24 mouse cellular contexts compared by ENCODE assay signal in the genomic region with DNA sequence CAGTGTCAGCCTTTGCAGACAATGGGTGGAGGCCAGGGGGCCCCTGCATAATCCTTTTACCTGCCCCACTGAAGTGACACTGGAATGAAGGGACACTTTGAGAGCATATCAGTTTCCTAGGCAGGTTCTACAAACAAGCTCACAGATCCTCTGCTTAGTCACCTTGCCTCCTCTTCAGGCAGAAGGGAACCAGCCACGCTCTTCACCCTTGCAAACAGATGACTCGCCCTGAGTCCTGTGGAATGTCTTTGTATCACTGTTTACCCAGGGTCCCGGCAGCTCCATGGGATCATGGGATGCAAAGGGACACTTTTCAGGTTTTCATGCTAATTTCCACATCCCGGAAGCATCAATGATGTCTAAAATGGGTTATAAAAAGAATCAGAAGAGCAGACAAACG.
A peak's percentile ranks its signal among the peaks of the same experiment; 100 is the strongest.
DNase-seq lines count a peak whose midpoint lies in the region; ATAC-seq and TF ChIP-seq lines count a peak whose summit lies in the region.
"Had no signal": no experiment of that assay in that cellular context is flagged by ENCODE, and none has a peak within 500 bp of the region (broad histone marks: within the 10 kb centered on the region; RNA-seq: fewer than 3 reads in every experiment).

No protein-coding gene starts in this region.

- no peaks in the 10 kb centered on the region for H3K4me1 ChIP-seq in embryonic facial prominence, embryonic 11.5 days (ENCODE audit: control insufficient read depth, insufficient read depth, low read length)
- peaks cover 18% of the 10 kb centered on the region for H3K4me1 ChIP-seq in embryonic facial prominence, embryonic 10.5 days
- H3K4me1 ChIP-seq in lung, embryonic 14.5 days (ENCODE audit: insufficient read depth): no peaks in the 10 kb centered on the region
- H3K4me1 ChIP-seq in lung, adult 2 months (ENCODE audit: control insufficient read depth, insufficient read depth, low read length): no peaks in the 10 kb centered on the region; the same call in none of the 2 replicates
- H3K4me1 ChIP-seq: forebrain, embryonic 13.5 days had no signal

- H3K9me3 ChIP-seq in embryonic facial prominence, embryonic 11.5 days (replicated peaks; ENCODE audit: control insufficient read depth, low read length): no peaks in the 10 kb centered on the region
- H3K9me3 ChIP-seq in embryonic facial prominence, embryonic 10.5 days: no peaks in the 10 kb centered on the region
- H3K9me3 ChIP-seq in lung, embryonic 14.5 days (ENCODE audit: low read depth, low read length): no peaks in the 10 kb centered on the region
- H3K9me3 ChIP-seq: embryonic facial prominence, embryonic 13.5 days; forebrain, embryonic 13.5 days; forebrain, embryonic 15.5 days had no signal

- no peak overlapping the region for H3K4me3 ChIP-seq in embryonic facial prominence, embryonic 11.5 days (ENCODE audit: low read depth, low read length)
- no peak overlapping the region for H3K4me3 ChIP-seq in embryonic facial prominence, embryonic 10.5 days
- no peak overlapping the region for H3K4me3 ChIP-seq in lung, embryonic 14.5 days (ENCODE audit: low read depth, low read length)
- no peak overlapping the region for H3K4me3 ChIP-seq in lung, adult 2 months (replicated peaks; ENCODE audit: extremely low read depth, low read depth, low read length)
- H3K4me3 ChIP-seq: embryonic facial prominence, embryonic 13.5 days; forebrain, embryonic 13.5 days; forebrain, embryonic 15.5 days had no signal

- WGBS in embryonic facial prominence, embryonic 11.5 days: 63% methylated on average over 5 of the region's 5 CpGs
- 60% methylated on average over 5 of the region's 5 CpGs for WGBS in embryonic facial prominence, embryonic 10.5 days
- 42% methylated on average over 5 of the region's 5 CpGs for WGBS in lung, embryonic 14.5 days
- 54% methylated on average over 5 of the region's 5 CpGs for WGBS in lung, adult 2 months

- DNase-seq in embryonic facial prominence, embryonic 11.5 days (ENCODE audit: low spot score): no peak
- DNase-seq in embryonic facial prominence, embryonic 10.5 days (ENCODE audit: low spot score): no peak
- DNase-seq in lung, embryonic 14.5 days: no peak
- DNase-seq in lung, adult 2 months: no peak
- peak; percentile 7 for DNase-seq in ZHBTc4 (ENCODE audit: low read depth, low spot score)
- no peak for DNase-seq in gastrocnemius, adult 8-10 months (ENCODE audit: low spot score in 2 of 2)
- DNase-seq: adrenal gland, adult 8-10 months; adrenal gland, postnatal 14 days; adrenal gland, postnatal 36 days; B cell, adult 2 months; cerebellum, adult 11 months; cerebellum, adult 18-20 months; cerebellum, adult 8-10 months; cerebellum, adult 9-11 months; cerebellum, postnatal 14 days; cerebellum, postnatal 36 days; embryo, embryonic 11 days; forebrain, postnatal 0 days had no signal

- H3K9ac ChIP-seq in embryonic facial prominence, embryonic 11.5 days (replicated peaks; ENCODE audit: low read length): no peak overlapping the region
- no peak overlapping the region for H3K9ac ChIP-seq in lung, embryonic 14.5 days
- H3K9ac ChIP-seq: embryonic facial prominence, embryonic 13.5 days; forebrain, embryonic 13.5 days; forebrain, embryonic 15.5 days; forebrain, postnatal 0 days had no signal

- no peak overlapping the region for H3K27ac ChIP-seq in embryonic facial prominence, embryonic 11.5 days (replicated peaks; ENCODE audit: low read depth, low read length)
- H3K27ac ChIP-seq in embryonic facial prominence, embryonic 10.5 days (replicated peaks): no peak overlapping the region
- H3K27ac ChIP-seq in lung, embryonic 14.5 days (ENCODE audit: low read depth): no peak overlapping the region
- H3K27ac ChIP-seq: embryonic facial prominence, embryonic 13.5 days; forebrain, embryonic 13.5 days; forebrain, embryonic 15.5 days had no signal

- no peaks in the 10 kb centered on the region for H3K27me3 ChIP-seq in embryonic facial prominence, embryonic 11.5 days (ENCODE audit: control insufficient read depth, insufficient read depth, low read length)
- H3K27me3 ChIP-seq in embryonic facial prominence, embryonic 10.5 days (replicated peaks; ENCODE audit: low read depth, poor library complexity, severe bottlenecking): no peaks in the 10 kb centered on the region
- no peaks in the 10 kb centered on the region for H3K27me3 ChIP-seq in lung, embryonic 14.5 days (ENCODE audit: insufficient read depth, low read length)
- H3K27me3 ChIP-seq: CH12.LX; embryonic facial prominence, embryonic 13.5 days; forebrain, embryonic 13.5 days; forebrain, embryonic 15.5 days had no signal

- no peak overlapping the region for H3K4me2 ChIP-seq in embryonic facial prominence, embryonic 11.5 days (ENCODE audit: low read depth, low read length)
- H3K4me2 ChIP-seq in lung, embryonic 14.5 days: no peak overlapping the region
- H3K4me2 ChIP-seq: embryonic facial prominence, embryonic 13.5 days; forebrain, embryonic 13.5 days; forebrain, embryonic 15.5 days had no signal

- TF ChIP-seq POLR2A in lung, adult 2 months (IDR thresholded peaks at IDR 0.05; ENCODE audit: borderline replicate concordance, extremely low read depth, low read depth, low read length): no peak

- TF ChIP-seq CTCF in lung, embryonic 14.5 days (IDR thresholded peaks at IDR 0.05; ENCODE audit: low read depth): no peak
- no peak for TF ChIP-seq CTCF in lung, adult 2 months (IDR thresholded peaks at IDR 0.05; ENCODE audit: insufficient read depth, low read length)

- no peaks in the 10 kb centered on the region for H3K36me3 ChIP-seq in embryonic facial prominence, embryonic 11.5 days (replicated peaks; ENCODE audit: control insufficient read depth, insufficient read depth, low read depth, low read length)
- H3K36me3 ChIP-seq in embryonic facial prominence, embryonic 10.5 days (replicated peaks): no peaks in the 10 kb centered on the region
- no peaks in the 10 kb centered on the region for H3K36me3 ChIP-seq in lung, embryonic 14.5 days (ENCODE audit: insufficient read depth)
- H3K36me3 ChIP-seq: embryonic facial prominence, embryonic 13.5 days; forebrain, embryonic 15.5 days had no signal

- ATAC-seq in embryonic facial prominence, embryonic 11.5 days (replicated peaks; ENCODE audit: insufficient number of reproducible peaks, low FRiP score, low TSS enrichment, low read depth): 0 out of 2 replicates have a peak, but pooled peaks have one; percentile 39
- ATAC-seq in lung, embryonic 14.5 days (ENCODE audit: insufficient read depth): peak; percentile 38; the same call in 1 of the 2 replicates
- no peak for ATAC-seq in activated CD4-positive, CD25-positive, alpha-beta regulatory T cell, adult 4 months
- ATAC-seq: CD4-positive, CD25-positive, alpha-beta regulatory T cell, adult 4 months; forebrain, embryonic 13.5 days; forebrain, embryonic 15.5 days; forebrain, postnatal 0 days had no signal
